Mouse (Mus musculus): ENCODE measurements around the gene Arl3.

DNA sequence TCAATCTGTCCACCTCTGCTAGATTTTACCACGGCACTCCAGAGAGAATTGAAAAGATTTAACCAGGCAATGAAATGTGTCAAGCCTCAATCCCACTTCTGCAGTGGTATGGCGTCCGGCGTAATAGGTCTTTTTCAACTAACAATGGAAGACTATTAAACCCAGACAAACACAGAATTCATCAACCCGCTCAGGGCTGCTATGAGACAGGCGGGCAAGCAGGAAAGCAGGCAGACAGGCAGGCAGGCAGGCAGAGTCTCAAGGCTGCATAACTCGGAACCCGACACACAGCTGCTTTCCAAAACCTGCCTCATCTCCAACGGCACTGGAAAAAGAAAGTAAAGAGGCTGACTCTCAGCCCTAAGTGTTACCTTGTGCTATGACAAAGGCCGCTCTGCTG is 24.9 kb downstream of the Arl3 start:
- TF ChIP-seq CTCF (IDR thresholded peaks at IDR 0.05; ENCODE audit: low read depth, low read length) (no peak), TAL1 (conservative IDR thresholded peaks at IDR 0.05; ENCODE audit: low read depth, low read length) (no peak)
